Mouse (Mus musculus) megakaryocyte-erythroid progenitor cell, adult 5 weeks (primary cell): ENCODE results near the gene Gm11168. TPM values are rescaled to one million over a fixed set of nuclear protein-coding genes. Genes with fewer than 3 reads are reported as not detected.

Experiments
- polyA plus RNA-seq: library from polyadenylated mRNA; stranded (reverse); fragments of >175 nt; gene quantifications from 2 replicates; pipeline ENCODE4 v1.2.3, GENCODE M21; 2012

Gene Gm11168
- 0.34 and 1.7 TPM in 2 replicates for polyA plus RNA-seq

GRCm38 (mm10) chr9:3002794-3003396, at the start of gene Gm11168:
Gene Gm11168, plus strand, starts transcription at chr9:3003346.

GRCm38 (mm10) chr9:3000445-3000972, 2.6 kb upstream of the Gm11168 start, which contains the start of gene Gm10722:
Gene Gm10722, plus strand, starts transcription at chr9:3000922.

GRCm38 (mm10) chr9:3012733-3013279, 9.7 kb downstream of the Gm11168 start, which contains the start of gene Gm10721:
Gene Gm10721, plus strand, starts transcription at chr9:3013140.

GRCm38 (mm10) chr9:3015354-3015753, 12.2 kb downstream of the Gm11168 start, which contains the start of gene Gm10720:
Gene Gm10720, plus strand, starts transcription at chr9:3015654.

GRCm38 (mm10) chr9:3017108-3017507, 14.0 kb downstream of the Gm11168 start, which contains the start of gene Gm10719:
Gene Gm10719, plus strand, starts transcription at chr9:3017408.

GRCm38 (mm10) chr9:3023312-3023984, 20.3 kb downstream of the Gm11168 start, which contains the start of gene Gm10718:
Gene Gm10718, plus strand, starts transcription at chr9:3023547.

GRCm38 (mm10) chr9:3024912-3025467, 21.8 kb downstream of the Gm11168 start, which contains the start of gene Gm10717:
Gene Gm10717, plus strand, starts transcription at chr9:3025417.

GRCm38 (mm10) chr9:3034299-3034698, 31.2 kb downstream of the Gm11168 start, which contains the start of gene Gm17535:
Gene Gm17535, plus strand, starts transcription at chr9:3034599.

GRCm38 (mm10) chr9:3036577-3036976, 33.4 kb downstream of the Gm11168 start, which contains the start of gene Gm10715:
Gene Gm10715, plus strand, starts transcription at chr9:3036877.

Other genes starting within 250 kb of the Gm11168 start
- gene Gm10722, start 2.4 kb upstream of the Gm11168 start, polyA plus RNA-seq, result 0.52 TPM in 1 of 2 replicates, not detected in the other
- gene Gm10721, start 9.8 kb downstream of the Gm11168 start, polyA plus RNA-seq, result 0.89 and 1.3 TPM in 2 replicates
- 0.16 TPM in 1 of 2 replicates, not detected in the other for gene Gm10720, start 12.3 kb downstream of the Gm11168 start, polyA plus RNA-seq
- 4.6 and 9.5 TPM in 2 replicates for gene Gm10719, start 14.1 kb downstream of the Gm11168 start, polyA plus RNA-seq
- gene Gm10718, start 20.2 kb downstream of the Gm11168 start, polyA plus RNA-seq, result 10.9 and 17.3 TPM in 2 replicates
- gene Gm10717, start 22.1 kb downstream of the Gm11168 start, polyA plus RNA-seq, result 0.82 and 1.9 TPM in 2 replicates
- 0.11 TPM in 1 of 2 replicates, not detected in the other for gene Gm17535, start 31.3 kb downstream of the Gm11168 start, polyA plus RNA-seq
- not detected in 2 replicates for gene Gm10715, start 33.5 kb downstream of the Gm11168 start, polyA plus RNA-seq